Mouse (Mus musculus) intestine, embryonic 16.5 days (tissue): ENCODE data around the gene Rfx6. TPM values are rescaled to one million over a fixed set of nuclear protein-coding genes. Genes with fewer than 3 reads are reported as not detected.

Experiments
- ATAC-seq: fragments of 200-750 bp; cut with Nextera tagmentation; 2 replicates; pipeline ENCODE4 v1.8.0; 2017; ENCODE audit warnings: moderate TSS enrichment, moderate library complexity
- H3K27ac ChIP-seq: fragments of 300-500 bp; sonication (generic); 2 replicates; pipeline ENCODE4 v1.5.1; 2014; ENCODE audit warnings: mild to moderate bottlenecking, low read length
- H3K27me3 ChIP-seq: fragments of 300-500 bp; sonication (generic); replicated peaks from 2 replicates; pipeline ENCODE4 v1.6.1; 2014; ENCODE audit warnings: low read length, control low read depth, mixed read lengths; ENCODE audit not compliant: control insufficient read depth, insufficient read depth
- H3K36me3 ChIP-seq: fragments of 300-500 bp; sonication (generic); 2 replicates; pipeline ENCODE4 v1.6.1; 2014; ENCODE audit warnings: low read length, control low read depth; ENCODE audit not compliant: control insufficient read depth, insufficient read depth
- H3K4me1 ChIP-seq: fragments of 300-500 bp; sonication (generic); 2 replicates; pipeline ENCODE4 v1.6.1; 2014; ENCODE audit warnings: low read length, control low read depth, mixed read lengths; ENCODE audit not compliant: control insufficient read depth, insufficient read depth
- H3K4me2 ChIP-seq: fragments of 300-500 bp; sonication (generic); 2 replicates; pipeline ENCODE4 v1.6.1; 2014; ENCODE audit warnings: low read depth, low read length, control low read depth
- H3K4me3 ChIP-seq: fragments of 300-500 bp; sonication (generic); 2 replicates; pipeline ENCODE4 v1.5.1; 2014; ENCODE audit warnings: mild to moderate bottlenecking, low read length
- H3K9ac ChIP-seq: fragments of 300-500 bp; sonication (generic); 2 replicates; pipeline ENCODE4 v1.6.1; 2014; ENCODE audit warnings: low read depth, low read length
- H3K9me3 ChIP-seq: fragments of 300-500 bp; sonication (generic); 2 replicates; pipeline ENCODE4 v1.6.1; 2016; ENCODE audit warnings: low read length, control low read depth; ENCODE audit not compliant: control insufficient read depth
- WGBS: fragments of 180-500 bp; shearing (Covaris S2); extraction: QIAGEN DNeasy Blood & Tissue Kit; methylation state at CpG from one replicate; pipeline ENCODE4 v1.1.7; 2014; 5-methylcytosine and 5-hydroxymethylcytosine counted together
- polyA plus RNA-seq: library from polyadenylated mRNA; unstranded; fragments of >200 nt; fragmentation: Nextera tagmentation; extraction: Ambion mirVana; gene quantifications from 2 replicates; pipeline ENCODE4 v1.2.1, GENCODE M21; 2015

Gene Rfx6
- polyA plus RNA-seq, result 1.7 and 1.8 TPM in 2 replicates

DNA sequence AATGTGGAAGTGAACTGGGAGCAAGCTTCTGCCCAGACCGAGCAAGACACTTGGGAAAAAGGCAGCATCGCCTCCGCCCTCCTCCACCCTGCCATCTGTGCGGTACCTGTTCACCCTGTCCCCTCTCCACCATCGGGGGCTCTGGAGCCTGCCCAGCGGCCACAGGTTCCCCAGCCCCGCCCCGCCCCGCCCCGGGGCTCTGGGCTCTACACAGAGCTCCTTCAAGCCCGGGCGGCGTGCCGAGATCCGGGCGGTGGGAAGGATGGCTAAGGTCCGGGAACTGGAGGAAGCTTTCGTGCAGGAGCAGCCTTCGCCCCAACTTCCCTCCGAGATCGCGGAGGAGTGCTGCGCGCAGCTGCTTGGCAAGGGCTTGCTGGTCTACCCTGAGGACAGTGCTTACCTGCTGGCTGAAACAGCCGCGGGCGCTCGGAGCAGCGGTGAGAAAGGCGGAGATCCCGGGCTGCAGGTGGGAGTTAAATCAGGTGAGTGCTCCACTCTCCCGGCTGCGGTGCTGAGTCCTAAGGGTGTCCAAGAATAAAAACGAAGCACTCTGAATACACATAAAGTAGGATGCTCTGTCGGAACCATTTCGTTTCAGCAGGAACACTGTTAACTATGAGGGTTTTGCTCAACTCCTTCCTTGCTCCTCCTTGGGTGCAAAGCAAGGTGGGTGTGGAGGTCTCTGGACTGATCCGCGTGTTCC, at the start of gene Rfx6:
Gene Rfx6, plus strand, starts transcription at position 209 of the 703 bp plus-strand sequence.
- peaks cover 7% of the 10 kb centered on the region for H3K4me1 ChIP-seq
- no peaks in the 10 kb centered on the region for H3K9me3 ChIP-seq
- H3K27me3 ChIP-seq, result peaks cover 13% of the 10 kb centered on the region; the same call in 1 of the 2 replicates
- no peak within 1 kb of the TSS for H3K27ac ChIP-seq
- WGBS, result under 1% methylated on average over 38 of the region's 38 CpGs
- peak; percentile 90 for ATAC-seq
- peak within 1 kb of the TSS; percentile 56 for H3K9ac ChIP-seq
- H3K4me2 ChIP-seq, result peak within 1 kb of the TSS; percentile 92
- no peaks in the 10 kb centered on the region for H3K36me3 ChIP-seq
- H3K4me3 ChIP-seq, result peak within 1 kb of the TSS; percentile 54

DNA sequence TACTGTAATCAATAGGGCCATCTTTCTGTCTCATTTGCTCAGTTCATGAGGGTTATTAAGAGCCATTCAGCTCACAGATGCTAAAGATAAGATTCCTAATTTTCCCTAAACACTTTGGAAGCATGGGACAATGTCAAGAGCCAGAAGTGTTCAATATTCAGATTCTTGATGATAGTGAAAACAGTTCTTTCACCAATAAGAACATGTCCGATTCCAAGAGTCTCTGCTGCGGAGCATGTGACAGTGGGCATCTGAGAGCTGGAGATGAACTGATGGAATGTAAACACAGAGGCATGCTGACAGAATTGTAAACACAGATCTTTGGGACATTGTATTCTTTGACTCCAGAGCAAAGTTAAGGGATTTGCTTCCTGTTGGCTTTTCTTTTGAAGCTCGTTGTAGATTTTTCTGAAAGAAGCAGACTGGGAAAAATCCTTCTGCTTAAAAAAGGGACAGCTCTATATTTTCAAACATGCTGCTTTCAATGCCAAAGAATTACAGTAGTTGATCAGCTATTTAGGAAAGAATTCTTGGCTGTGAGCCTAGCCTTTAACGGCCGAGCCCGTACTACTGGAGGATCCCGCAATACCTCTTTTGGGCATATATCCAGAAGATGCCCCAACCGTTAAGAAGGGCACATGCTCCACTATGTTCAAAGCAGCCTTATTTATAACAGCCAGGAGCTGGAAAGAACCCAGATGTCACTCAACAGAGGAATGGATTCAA, 46.0 kb upstream of the Rfx6 start, which contains the start of gene Gprc6a:
Gene Gprc6a, minus strand, starts transcription at position 51 of the 726 bp plus-strand sequence.
- Histone ChIP-seq H3K27ac (no peak within 1 kb of the TSS), H3K4me1 (no peaks in the 10 kb centered on the region), H3K4me3 (no peak within 1 kb of the TSS), H3K4me2 (no peak within 1 kb of the TSS), H3K9ac (no peak within 1 kb of the TSS), H3K36me3 (no peaks in the 10 kb centered on the region), H3K9me3 (no peaks in the 10 kb centered on the region), H3K27me3 (no peaks in the 10 kb centered on the region)
- 41% methylated on average over 8 of the region's 8 CpGs for WGBS
- ATAC-seq, result no peak

DNA sequence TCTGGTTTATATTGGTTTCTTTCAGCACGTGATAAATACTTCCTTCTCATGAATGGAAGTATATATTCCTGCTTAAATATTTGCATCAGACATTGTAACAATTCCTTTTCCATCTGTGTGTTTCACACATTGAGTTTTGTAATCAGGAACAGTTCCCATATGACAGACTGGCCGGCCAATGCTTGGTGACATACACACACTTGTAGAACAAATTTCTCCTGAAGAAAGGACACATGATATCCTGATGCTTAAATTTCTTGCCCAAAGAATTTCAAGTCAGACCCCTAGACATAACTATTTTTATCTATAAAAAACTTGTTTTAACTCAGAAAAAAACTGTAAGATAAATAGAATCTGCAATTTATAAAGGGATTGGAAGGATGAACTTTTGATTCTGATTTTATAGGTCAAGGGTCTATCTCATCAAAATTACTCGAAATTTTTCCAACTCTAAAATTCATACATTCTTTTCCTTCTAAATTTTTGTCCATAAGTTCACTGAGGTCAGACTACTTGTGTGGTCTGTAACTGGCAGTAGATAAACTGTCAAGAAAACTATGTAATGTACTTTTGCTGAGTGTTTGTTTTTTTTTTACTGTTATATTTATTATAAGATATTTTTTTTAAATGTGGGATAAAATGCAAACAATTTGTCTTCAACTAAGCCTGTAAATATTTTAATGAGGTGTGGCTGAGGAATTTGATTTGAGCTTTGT, 27.9 kb upstream of the Rfx6 start:
- H3K27ac ChIP-seq, result no peak overlapping the region
- no peaks in the 10 kb centered on the region for H3K4me1 ChIP-seq
- no peak overlapping the region for H3K9ac ChIP-seq
- no peak overlapping the region for H3K4me2 ChIP-seq
- H3K4me3 ChIP-seq, result no peak overlapping the region
- H3K36me3 ChIP-seq, result no peaks in the 10 kb centered on the region
- WGBS, result 63% methylated on average over 3 of the region's 3 CpGs
- H3K9me3 ChIP-seq, result no peaks in the 10 kb centered on the region
- no peaks in the 10 kb centered on the region for H3K27me3 ChIP-seq
- no peak for ATAC-seq

DNA sequence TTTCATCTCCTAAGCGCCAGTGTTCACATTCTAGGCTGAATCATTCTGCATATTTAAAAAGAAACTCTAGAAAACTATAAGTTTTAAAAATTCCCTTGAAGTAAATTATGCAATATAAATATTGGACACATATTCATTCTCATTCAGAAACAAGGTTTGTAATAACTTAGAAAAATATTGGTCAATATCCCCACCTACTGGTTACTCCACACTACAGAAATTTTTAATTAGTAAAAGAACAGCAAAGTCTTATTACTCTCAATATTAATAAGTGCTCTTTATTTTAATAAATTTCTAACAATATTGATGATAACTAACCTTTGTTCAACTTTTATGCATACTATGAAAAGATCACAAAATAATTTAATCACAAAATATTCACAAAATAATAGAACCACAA, 20.2 kb upstream of the Rfx6 start:
- Histone ChIP-seq H3K4me1 (no peaks in the 10 kb centered on the region), H3K9me3 (no peaks in the 10 kb centered on the region), H3K27ac (no peak overlapping the region), H3K9ac (no peak overlapping the region), H3K27me3 (no peaks in the 10 kb centered on the region), H3K36me3 (no peaks in the 10 kb centered on the region), H3K4me2 (no peak overlapping the region), H3K4me3 (no peak overlapping the region)
- WGBS, result 75% methylated on average over 1 of the region's 1 CpGs
- ATAC-seq, result no peak

DNA sequence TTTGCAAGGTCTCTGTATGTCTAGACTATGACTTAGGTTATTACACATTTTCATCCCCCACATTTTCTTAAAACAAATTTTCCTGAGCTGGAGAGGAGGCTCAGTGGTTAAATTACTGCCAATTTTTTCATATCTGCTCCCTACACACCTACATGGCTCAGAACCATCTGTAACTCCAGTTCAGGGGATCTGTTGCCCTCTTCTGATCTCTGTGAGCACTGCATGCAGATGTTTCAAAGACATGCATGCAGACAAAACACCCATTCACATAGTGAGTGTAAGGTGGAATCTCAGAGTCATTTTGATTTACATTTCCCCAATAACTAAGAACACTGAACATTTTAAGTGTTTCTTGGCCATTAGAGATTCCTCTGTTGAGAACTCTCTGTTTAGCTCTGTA, 8.2 kb upstream of the Rfx6 start:
- Histone ChIP-seq H3K9me3 (no peaks in the 10 kb centered on the region), H3K4me2 (no peak overlapping the region), H3K27ac (no peak overlapping the region), H3K9ac (no peak overlapping the region), H3K4me1 (no peaks in the 10 kb centered on the region), H3K36me3 (no peaks in the 10 kb centered on the region), H3K27me3 (no peaks in the 10 kb centered on the region), H3K4me3 (no peak overlapping the region)
- no peak for ATAC-seq

DNA sequence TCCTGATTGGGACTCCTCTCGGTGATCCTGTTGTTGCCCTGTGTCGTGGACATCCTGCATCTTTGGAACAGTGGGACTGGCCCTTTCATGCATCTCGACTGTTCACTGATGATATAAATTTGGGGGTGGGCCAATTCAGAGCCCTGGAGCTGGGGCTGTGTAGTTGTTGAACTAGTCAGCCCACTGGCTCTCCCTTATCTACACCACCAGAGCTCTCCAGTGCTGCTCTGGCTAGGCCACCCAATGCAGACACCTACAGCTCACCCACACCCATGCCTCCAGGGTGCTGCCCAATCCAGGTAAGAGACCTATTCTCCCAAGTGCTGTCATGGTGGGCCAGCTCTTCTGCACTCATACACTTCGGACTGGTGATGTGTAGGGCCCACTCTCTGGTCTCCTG, 6.0 kb upstream of the Rfx6 start:
- no peaks in the 10 kb centered on the region for H3K4me1 ChIP-seq
- ATAC-seq, result no peak
- no peak overlapping the region for H3K27ac ChIP-seq
- no peak overlapping the region for H3K4me2 ChIP-seq
- no peaks in the 10 kb centered on the region for H3K9me3 ChIP-seq
- H3K27me3 ChIP-seq, result 0 out of 2 replicates have a peak, but pooled peaks cover 4% of the 10 kb centered on the region
- no peaks in the 10 kb centered on the region for H3K36me3 ChIP-seq
- WGBS, result 79% methylated on average over 4 of the region's 4 CpGs
- H3K4me3 ChIP-seq, result no peak overlapping the region
- H3K9ac ChIP-seq, result no peak overlapping the region

DNA sequence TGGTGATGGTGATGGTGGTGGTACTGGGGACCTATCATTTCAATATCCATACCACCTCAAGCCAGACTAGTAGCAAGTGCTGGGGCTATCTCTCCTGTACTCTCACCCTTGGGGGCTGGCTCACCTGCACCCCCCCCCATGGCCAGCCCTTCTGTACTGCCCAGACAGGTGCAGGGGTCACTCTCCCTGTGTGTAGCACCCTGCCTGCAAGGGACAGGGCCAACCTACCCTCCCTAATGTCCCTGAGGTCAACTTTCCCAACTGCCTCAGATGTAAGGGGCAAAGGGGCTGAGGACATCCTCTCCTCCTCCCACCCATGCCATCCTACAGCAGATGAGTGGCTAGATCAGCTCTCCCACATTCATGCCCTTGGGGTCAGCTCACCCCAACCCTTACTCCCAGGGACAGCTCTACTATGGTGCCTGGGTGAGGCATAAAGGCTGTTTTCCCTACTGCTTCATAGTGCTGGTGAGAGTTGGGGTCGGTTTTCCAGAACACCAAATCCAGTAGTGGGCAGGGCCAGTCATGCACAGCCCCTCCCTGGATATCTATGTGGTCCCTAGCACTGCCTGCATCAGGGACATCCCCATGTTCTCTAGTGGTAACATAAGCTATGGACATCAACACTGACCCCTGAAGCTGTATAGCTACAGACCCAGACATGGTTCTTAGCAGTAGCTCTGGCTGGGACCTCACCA, 5.3 kb upstream of the Rfx6 start:
- H3K36me3 ChIP-seq, result no peaks in the 10 kb centered on the region
- no peak overlapping the region for H3K4me2 ChIP-seq
- no peak for ATAC-seq
- H3K9ac ChIP-seq, result no peak overlapping the region
- 57% methylated on average over 1 of the region's 1 CpGs for WGBS
- H3K27me3 ChIP-seq, result peaks cover 7% of the 10 kb centered on the region; the same call in 1 of the 2 replicates
- no peak overlapping the region for H3K27ac ChIP-seq
- no peak overlapping the region for H3K4me3 ChIP-seq
- H3K4me1 ChIP-seq, result no peaks in the 10 kb centered on the region
- H3K9me3 ChIP-seq, result no peaks in the 10 kb centered on the region

DNA sequence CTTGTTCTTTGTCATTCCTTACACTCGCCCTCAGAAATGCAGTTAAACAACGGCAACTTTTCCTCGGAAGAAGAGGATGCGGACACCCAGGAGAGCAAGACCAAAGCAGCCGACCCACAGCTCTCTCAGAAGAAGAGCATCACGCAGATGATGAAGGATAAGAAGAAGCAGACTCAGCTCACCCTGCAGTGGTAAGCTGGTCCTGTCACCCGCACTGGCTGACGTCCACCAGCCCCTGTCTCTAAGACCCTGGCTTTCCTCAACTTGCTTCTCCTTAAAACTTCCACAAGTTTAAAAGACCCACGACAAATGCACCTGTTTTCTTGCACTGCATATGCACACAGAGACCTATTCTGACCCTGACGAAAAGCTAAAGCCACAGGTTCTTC, 689 bp downstream of the Rfx6 start:
- Histone ChIP-seq H3K36me3 (no peaks in the 10 kb centered on the region), H3K27ac (no peak overlapping the region), H3K27me3 (peaks cover 13% of the 10 kb centered on the region; the same call in 1 of the 2 replicates), H3K4me3 (peak overlapping the region; percentile 54), H3K4me2 (peak overlapping the region; percentile 92), H3K9ac (no peak overlapping the region), H3K4me1 (peaks cover 7% of the 10 kb centered on the region), H3K9me3 (no peaks in the 10 kb centered on the region)
- ATAC-seq, result peak; percentile 33
- WGBS, result 6% methylated on average over 10 of the region's 10 CpGs

DNA sequence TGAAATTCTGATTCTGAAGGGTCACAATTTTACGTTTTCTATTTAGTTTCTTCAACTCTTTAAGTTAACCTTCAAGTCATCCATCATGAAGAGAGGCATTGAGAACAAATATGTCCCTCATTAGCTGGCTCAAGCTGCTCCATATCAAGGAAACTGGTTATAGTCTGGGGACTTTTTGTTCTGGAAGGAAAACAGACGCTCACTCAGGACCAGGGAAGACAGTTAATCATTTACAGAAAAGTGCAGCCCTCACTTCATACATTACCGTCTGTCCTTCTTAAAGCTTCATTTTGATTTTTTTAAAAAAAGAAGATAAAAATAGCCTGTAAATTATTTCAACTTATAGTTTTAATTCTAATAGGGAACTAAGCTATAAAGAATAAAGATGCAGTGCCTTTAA, 43.3 kb downstream of the Rfx6 start:
- 10% methylated on average over 3 of the region's 3 CpGs for WGBS
- Histone ChIP-seq H3K9me3 (no peaks in the 10 kb centered on the region), H3K4me2 (no peak overlapping the region), H3K27ac (no peak overlapping the region), H3K4me3 (no peak overlapping the region), H3K9ac (no peak overlapping the region), H3K27me3 (no peaks in the 10 kb centered on the region), H3K4me1 (no peaks in the 10 kb centered on the region), H3K36me3 (no peaks in the 10 kb centered on the region)
- ATAC-seq, result peak; percentile 87
